Mouse (Mus musculus): ENCODE measurements at regions not wholly inside any gene's neighbourhood (a gene's known extent, or its start where the extent isn't known, plus 50 kb on each side); places are given as distances from the start of the nearest gene placed in this dataset.

DNA sequence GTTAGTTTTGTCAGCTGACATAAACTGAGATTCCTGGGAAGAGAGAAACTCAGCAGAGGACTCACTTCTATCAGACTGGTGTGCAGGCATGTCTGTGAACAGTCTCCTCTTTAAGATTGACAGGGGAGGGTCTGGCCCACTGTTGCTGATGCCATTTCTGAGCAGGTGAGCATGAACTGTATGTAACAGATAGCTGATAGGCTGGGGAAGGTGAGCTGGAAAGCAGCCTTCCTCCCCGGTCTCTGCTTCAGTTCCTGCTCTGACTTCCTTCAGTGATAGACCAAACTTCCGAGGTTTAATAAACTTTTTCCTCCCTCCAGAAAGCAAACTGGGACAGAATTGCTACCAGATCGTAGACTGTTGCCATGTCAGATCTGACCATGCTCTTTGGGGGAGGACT is 430.9 kb upstream of the Camk1g start:
- Histone ChIP-seq H3K36me3 (ENCODE audit: control insufficient read depth, insufficient read depth, low read length) (no peaks in the 10 kb centered on the region), H3K27ac (ENCODE audit: low read length) (no peak overlapping the region), H3K4me3 (ENCODE audit: low read depth, low read length) (no peak overlapping the region), H3K9ac (ENCODE audit: low read depth, low read length) (no peak overlapping the region), H3K27me3 (ENCODE audit: control insufficient read depth, insufficient read depth, low read depth, low read length) (no peaks in the 10 kb centered on the region), H3K4me2 (ENCODE audit: low read length) (no peak overlapping the region), H3K4me1 (ENCODE audit: control insufficient read depth, insufficient read depth, low read length) (no peaks in the 10 kb centered on the region), H3K9me3 (replicated peaks; ENCODE audit: control insufficient read depth, low read length, poor library complexity, severe bottlenecking) (no peaks in the 10 kb centered on the region)
- 73% methylated on average over 3 of the region's 3 CpGs for WGBS
- ATAC-seq: no peak

DNA sequence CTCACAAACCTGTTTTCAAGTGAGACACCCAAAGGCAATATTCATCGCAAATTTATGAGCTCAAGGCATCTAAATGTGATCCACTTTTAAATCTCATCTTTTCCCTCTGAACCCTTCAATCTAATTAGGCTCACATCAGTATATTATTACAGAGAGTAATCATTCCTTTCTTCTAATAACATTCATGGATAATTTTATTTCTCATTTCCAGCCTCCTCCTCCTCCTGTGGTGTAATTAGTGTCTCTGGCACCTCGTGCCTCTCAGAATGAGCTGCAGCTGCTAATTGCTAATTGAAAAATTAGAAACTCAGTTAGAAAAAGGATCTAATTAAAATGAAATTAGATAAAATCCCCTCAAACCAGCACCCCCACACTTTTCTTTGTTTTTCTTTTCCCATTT is 420.5 kb upstream of the Camk1g start:
- Histone ChIP-seq H3K9ac (ENCODE audit: low read depth, low read length) (no peak overlapping the region), H3K9me3 (replicated peaks; ENCODE audit: control insufficient read depth, low read length, poor library complexity, severe bottlenecking) (no peaks in the 10 kb centered on the region), H3K4me1 (ENCODE audit: control insufficient read depth, insufficient read depth, low read length) (no peaks in the 10 kb centered on the region), H3K36me3 (ENCODE audit: control insufficient read depth, insufficient read depth, low read length) (no peaks in the 10 kb centered on the region), H3K27me3 (ENCODE audit: control insufficient read depth, insufficient read depth, low read depth, low read length) (no peaks in the 10 kb centered on the region), H3K27ac (ENCODE audit: low read length) (no peak overlapping the region), H3K4me2 (ENCODE audit: low read length) (no peak overlapping the region), H3K4me3 (ENCODE audit: low read depth, low read length) (no peak overlapping the region)
- 0 out of 2 replicates have a peak, but pooled peaks have one; percentile 28 for ATAC-seq
- WGBS: 53% methylated on average over 2 of the region's 2 CpGs

DNA sequence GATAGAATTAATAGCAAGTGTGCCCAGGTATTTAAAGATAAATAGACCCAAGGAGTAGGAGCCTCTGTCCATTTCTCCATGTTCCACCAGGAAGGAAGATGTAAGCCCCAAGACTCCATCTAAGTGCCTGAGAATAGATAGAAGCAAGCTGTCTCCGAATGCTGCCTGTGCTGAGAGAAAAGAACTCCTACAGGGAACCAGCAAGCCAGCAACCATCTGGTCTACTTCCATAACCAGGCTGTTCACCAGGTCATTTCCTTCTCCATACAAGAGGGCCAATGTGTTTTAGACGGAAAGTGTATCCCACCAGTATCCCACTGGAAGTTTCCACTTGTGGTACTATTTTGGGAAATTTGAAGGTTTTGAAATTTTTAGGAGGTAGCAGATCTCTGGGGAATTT is 418.4 kb upstream of the Camk1g start:
- H3K9me3 ChIP-seq (replicated peaks; ENCODE audit: control insufficient read depth, low read length, poor library complexity, severe bottlenecking): no peaks in the 10 kb centered on the region
- 79% methylated on average over 2 of the region's 2 CpGs for WGBS

DNA sequence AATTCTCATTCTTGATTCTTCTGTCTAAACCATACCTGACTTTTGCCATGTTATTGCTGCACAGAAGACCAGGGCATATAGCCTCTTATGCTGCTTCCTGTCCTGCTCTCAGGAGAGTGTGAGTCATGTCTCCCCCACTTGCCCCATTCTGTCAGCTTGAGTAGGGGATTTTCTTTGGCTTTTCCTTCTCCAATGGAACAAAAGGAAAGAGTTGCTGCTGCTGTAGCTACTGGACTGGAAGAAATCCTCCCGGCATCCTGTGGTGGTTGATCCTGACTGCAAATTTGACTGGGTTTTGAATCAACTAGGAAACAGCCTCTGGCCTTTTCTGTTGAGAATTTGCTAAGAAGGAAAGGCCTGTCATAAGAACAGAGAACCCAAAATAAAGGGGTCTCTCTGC is 417.3 kb upstream of the Camk1g start:
- no peaks in the 10 kb centered on the region; the same call in 1 of the 2 replicates for H3K4me1 ChIP-seq (ENCODE audit: control insufficient read depth, insufficient read depth, low read length)
- no peak for ATAC-seq
- H3K4me3 ChIP-seq (ENCODE audit: low read depth, low read length): no peak overlapping the region
- H3K27me3 ChIP-seq (ENCODE audit: control insufficient read depth, insufficient read depth, low read depth, low read length): no peaks in the 10 kb centered on the region
- H3K9ac ChIP-seq (ENCODE audit: low read depth, low read length): no peak overlapping the region
- H3K27ac ChIP-seq (ENCODE audit: low read length): no peak overlapping the region
- no peaks in the 10 kb centered on the region for H3K9me3 ChIP-seq (replicated peaks; ENCODE audit: control insufficient read depth, low read length, poor library complexity, severe bottlenecking)
- 9% methylated on average over 1 of the region's 1 CpGs for WGBS
- H3K36me3 ChIP-seq (ENCODE audit: control insufficient read depth, insufficient read depth, low read length): no peaks in the 10 kb centered on the region
- H3K4me2 ChIP-seq (ENCODE audit: low read length): no peak overlapping the region

More for the DNA sequence above, 418.4 kb upstream of the Camk1g start:
- no peak overlapping the region for H3K9ac ChIP-seq (ENCODE audit: low read depth, low read length)
- no peak overlapping the region for H3K4me2 ChIP-seq (ENCODE audit: low read length)
- no peak for ATAC-seq
- no peak overlapping the region for H3K4me3 ChIP-seq (ENCODE audit: low read depth, low read length)
- no peaks in the 10 kb centered on the region; the same call in 1 of the 2 replicates for H3K4me1 ChIP-seq (ENCODE audit: control insufficient read depth, insufficient read depth, low read length)
- no peaks in the 10 kb centered on the region for H3K36me3 ChIP-seq (ENCODE audit: control insufficient read depth, insufficient read depth, low read length)
- H3K27me3 ChIP-seq (ENCODE audit: control insufficient read depth, insufficient read depth, low read depth, low read length): no peaks in the 10 kb centered on the region
- no peak overlapping the region for H3K27ac ChIP-seq (ENCODE audit: low read length)

DNA sequence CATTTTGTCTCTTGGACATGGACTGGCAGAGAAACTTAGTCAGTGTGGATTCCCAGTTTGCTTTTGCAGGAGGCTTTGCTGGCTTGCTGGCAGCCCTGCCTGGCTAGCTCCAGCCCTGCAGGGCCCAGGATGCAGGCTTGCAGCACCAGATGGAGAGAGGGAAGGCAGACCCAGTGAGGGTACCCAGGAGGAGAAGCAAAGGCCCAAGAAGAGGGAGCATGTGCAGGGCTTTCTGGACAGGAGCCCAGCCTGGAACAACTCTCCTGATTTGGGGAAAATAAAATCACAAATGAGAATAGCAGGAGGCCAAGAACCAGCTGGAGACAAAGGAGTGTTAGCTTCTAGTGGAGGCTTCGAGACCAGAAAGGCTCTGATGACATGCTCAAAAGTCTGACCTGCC is 414.9 kb upstream of the Camk1g start:
- 73% methylated on average over 1 of the region's 1 CpGs for WGBS
- Histone ChIP-seq H3K4me1 (ENCODE audit: control insufficient read depth, insufficient read depth, low read length) (no peaks in the 10 kb centered on the region; the same call in 1 of the 2 replicates), H3K4me2 (ENCODE audit: low read length) (no peak overlapping the region), H3K27me3 (ENCODE audit: control insufficient read depth, insufficient read depth, low read depth, low read length) (no peaks in the 10 kb centered on the region), H3K27ac (ENCODE audit: low read length) (no peak overlapping the region), H3K4me3 (ENCODE audit: low read depth, low read length) (no peak overlapping the region), H3K36me3 (ENCODE audit: control insufficient read depth, insufficient read depth, low read length) (no peaks in the 10 kb centered on the region), H3K9me3 (replicated peaks; ENCODE audit: control insufficient read depth, low read length, poor library complexity, severe bottlenecking) (no peaks in the 10 kb centered on the region), H3K9ac (ENCODE audit: low read depth, low read length) (no peak overlapping the region)
- ATAC-seq: no peak

DNA sequence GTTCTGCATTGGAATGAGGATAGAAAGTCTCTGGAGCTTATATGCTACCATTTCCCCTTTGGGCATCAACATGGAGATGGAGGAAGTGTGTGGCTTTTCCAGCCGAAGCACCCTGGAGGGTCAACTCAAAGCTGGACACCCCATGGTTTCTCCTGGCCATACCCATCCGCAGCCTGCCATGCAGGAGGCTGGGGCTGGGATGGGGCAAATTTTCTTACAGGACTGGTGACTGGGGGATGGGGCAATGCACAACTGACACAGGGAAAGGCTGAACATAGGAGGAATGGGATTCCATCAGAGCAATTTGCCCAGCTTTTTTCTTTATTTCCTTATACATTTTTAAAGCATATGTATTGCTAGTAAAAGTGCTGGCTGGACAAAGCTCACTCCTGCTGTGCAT is 414.4 kb upstream of the Camk1g start:
- WGBS: 70% methylated on average over 2 of the region's 2 CpGs
- no peak overlapping the region for H3K9ac ChIP-seq (ENCODE audit: low read depth, low read length)
- H3K4me3 ChIP-seq (ENCODE audit: low read depth, low read length): no peak overlapping the region
- H3K9me3 ChIP-seq (replicated peaks; ENCODE audit: control insufficient read depth, low read length, poor library complexity, severe bottlenecking): no peaks in the 10 kb centered on the region
- no peak overlapping the region for H3K4me2 ChIP-seq (ENCODE audit: low read length)
- H3K27ac ChIP-seq (ENCODE audit: low read length): no peak overlapping the region
- no peaks in the 10 kb centered on the region; the same call in 1 of the 2 replicates for H3K4me1 ChIP-seq (ENCODE audit: control insufficient read depth, insufficient read depth, low read length)
- ATAC-seq: no peak
- no peaks in the 10 kb centered on the region for H3K27me3 ChIP-seq (ENCODE audit: control insufficient read depth, insufficient read depth, low read depth, low read length)
- H3K36me3 ChIP-seq (ENCODE audit: control insufficient read depth, insufficient read depth, low read length): no peaks in the 10 kb centered on the region

DNA sequence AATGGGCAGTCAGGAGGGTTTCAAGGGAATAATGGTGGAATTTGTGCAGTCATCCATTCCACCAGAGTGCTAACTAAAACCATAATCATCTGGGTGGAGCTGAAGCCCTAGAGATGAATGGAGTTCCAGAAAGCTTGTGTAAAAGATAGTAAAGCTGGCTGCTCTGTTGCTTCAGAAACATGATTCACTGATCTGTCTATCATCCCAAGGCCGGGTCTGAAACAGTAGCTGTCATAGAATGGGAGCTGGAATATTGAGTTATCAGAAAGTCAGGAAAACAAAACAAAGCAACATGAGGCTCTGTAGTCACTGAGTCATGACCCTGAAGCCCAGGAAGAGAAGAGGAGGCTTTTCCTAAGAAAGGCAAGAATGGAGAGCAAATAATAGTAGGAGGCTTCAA is 408.1 kb upstream of the Camk1g start:
- ATAC-seq: no peak
- H3K36me3 ChIP-seq (ENCODE audit: control insufficient read depth, insufficient read depth, low read length): no peaks in the 10 kb centered on the region
- WGBS: 23% methylated on average over 1 of the region's 1 CpGs
- H3K4me3 ChIP-seq (ENCODE audit: low read depth, low read length): no peak overlapping the region
- H3K9ac ChIP-seq (ENCODE audit: low read depth, low read length): no peak overlapping the region
- no peak overlapping the region for H3K27ac ChIP-seq (ENCODE audit: low read length)
- H3K4me2 ChIP-seq (ENCODE audit: low read length): no peak overlapping the region
- H3K9me3 ChIP-seq (replicated peaks; ENCODE audit: control insufficient read depth, low read length, poor library complexity, severe bottlenecking): no peaks in the 10 kb centered on the region
- H3K27me3 ChIP-seq (ENCODE audit: control insufficient read depth, insufficient read depth, low read depth, low read length): no peaks in the 10 kb centered on the region
- H3K4me1 ChIP-seq (ENCODE audit: control insufficient read depth, insufficient read depth, low read length): no peaks in the 10 kb centered on the region

DNA sequence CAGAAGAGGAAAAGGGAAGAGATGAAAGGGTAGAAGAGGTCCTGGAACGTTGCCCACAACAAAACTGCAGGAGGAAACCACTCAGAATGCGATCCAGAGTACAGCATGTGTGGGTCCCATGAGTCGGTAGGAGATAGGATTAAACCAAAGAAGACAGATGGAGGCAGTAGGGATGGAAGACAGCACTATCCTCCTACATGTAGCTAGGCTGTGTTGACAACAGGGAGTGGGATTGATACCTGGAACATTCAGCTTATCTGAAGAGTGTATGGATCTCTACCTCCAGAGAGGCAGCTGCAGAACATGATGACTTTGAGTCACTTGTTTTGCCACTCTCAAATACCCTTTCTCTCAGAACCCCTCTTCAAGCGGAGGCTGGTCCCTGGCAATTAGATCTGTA is 399.4 kb upstream of the Camk1g start:
- ATAC-seq: no peak
- H3K27ac ChIP-seq (ENCODE audit: low read length): no peak overlapping the region
- WGBS: 81% methylated on average over 4 of the region's 4 CpGs

DNA sequence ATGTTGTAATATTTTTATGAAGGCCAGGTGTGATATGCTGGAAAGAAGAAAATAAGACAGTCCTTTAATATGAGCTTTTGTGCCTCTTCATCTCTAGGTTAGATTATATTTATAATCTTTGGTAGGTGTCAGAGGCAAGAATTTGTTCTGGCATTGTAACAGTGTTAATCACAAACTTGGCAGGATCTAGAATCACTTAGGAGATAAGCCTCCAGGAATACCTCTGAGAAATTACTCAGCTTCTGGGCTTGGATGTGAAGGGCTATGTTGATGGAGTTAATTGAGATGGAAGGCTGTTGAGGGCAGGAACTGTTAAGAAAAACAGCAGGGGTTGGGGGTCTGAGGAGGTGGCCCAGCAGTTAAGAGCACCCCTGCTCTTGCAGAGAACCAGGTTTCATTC is 394.0 kb upstream of the Camk1g start:
- no peak overlapping the region for H3K4me2 ChIP-seq (ENCODE audit: low read length)
- no peaks in the 10 kb centered on the region for H3K4me1 ChIP-seq (ENCODE audit: control insufficient read depth, insufficient read depth, low read length)
- no peaks in the 10 kb centered on the region; the same call in 1 of the 2 replicates for H3K9me3 ChIP-seq (replicated peaks; ENCODE audit: control insufficient read depth, low read length, poor library complexity, severe bottlenecking)
- H3K4me3 ChIP-seq (ENCODE audit: low read depth, low read length): no peak overlapping the region
- ATAC-seq: no peak
- no peak overlapping the region for H3K9ac ChIP-seq (ENCODE audit: low read depth, low read length)
- no peaks in the 10 kb centered on the region for H3K27me3 ChIP-seq (ENCODE audit: control insufficient read depth, insufficient read depth, low read depth, low read length)
- H3K27ac ChIP-seq (ENCODE audit: low read length): no peak overlapping the region
- no peaks in the 10 kb centered on the region for H3K36me3 ChIP-seq (ENCODE audit: control insufficient read depth, insufficient read depth, low read length)

More for the DNA sequence above, 399.4 kb upstream of the Camk1g start:
- no peaks in the 10 kb centered on the region for H3K9me3 ChIP-seq (replicated peaks; ENCODE audit: control insufficient read depth, low read length, poor library complexity, severe bottlenecking)
- no peak overlapping the region for H3K4me3 ChIP-seq (ENCODE audit: low read depth, low read length)
- H3K4me2 ChIP-seq (ENCODE audit: low read length): no peak overlapping the region
- no peaks in the 10 kb centered on the region for H3K4me1 ChIP-seq (ENCODE audit: control insufficient read depth, insufficient read depth, low read length)
- no peaks in the 10 kb centered on the region for H3K36me3 ChIP-seq (ENCODE audit: control insufficient read depth, insufficient read depth, low read length)
- no peaks in the 10 kb centered on the region for H3K27me3 ChIP-seq (ENCODE audit: control insufficient read depth, insufficient read depth, low read depth, low read length)
- H3K9ac ChIP-seq (ENCODE audit: low read depth, low read length): no peak overlapping the region

All from midbrain, embryonic 16.5 days (tissue).